8 mouse cellular contexts compared by ENCODE assay signal in the genomic region with DNA sequence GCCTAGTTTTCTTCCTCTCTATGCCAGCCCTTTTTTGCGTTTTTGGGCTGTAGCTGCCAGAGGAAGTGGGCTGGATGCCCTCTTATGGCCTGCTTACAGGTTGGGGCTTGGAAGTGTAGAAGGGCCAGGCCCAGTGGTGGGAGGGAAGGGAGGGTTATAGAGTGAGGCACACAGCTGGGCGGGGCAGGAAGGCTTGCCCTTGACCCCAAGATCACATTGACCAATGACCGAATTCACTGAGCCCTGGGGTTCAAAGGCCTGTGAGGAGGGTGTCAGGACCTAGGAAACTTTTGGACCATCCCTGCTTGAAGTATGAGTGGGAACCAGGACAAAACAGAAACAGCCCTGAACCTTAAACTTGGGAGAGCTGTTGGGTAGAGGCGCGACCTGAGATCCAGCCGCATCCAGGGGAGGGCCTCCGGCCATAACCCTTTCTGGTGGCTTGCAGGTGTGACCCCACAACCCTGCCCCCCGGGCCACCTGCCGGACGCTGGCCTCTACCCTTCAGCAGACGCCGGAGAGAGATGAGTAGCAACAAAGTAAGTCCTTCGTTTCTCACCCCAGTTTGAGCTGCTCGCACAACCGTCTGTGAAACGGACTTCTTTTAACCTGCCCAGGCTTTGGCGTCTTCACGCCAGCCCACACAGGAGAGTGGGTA. TPM values are rescaled to one million over a fixed set of nuclear protein-coding genes. Genes with fewer than 3 reads are reported as not detected.
DNase-seq lines count a peak whose midpoint lies in the region; ATAC-seq lines count a peak whose summit lies in the region.

No protein-coding gene starts in this region.

- H3K27me3 ChIP-seq in heart, embryonic 15.5 days: no peaks in the 10 kb centered on the region
- H3K27me3 ChIP-seq in hindbrain, embryonic 13.5 days: peaks cover 19% of the 10 kb centered on the region; the same call in 1 of the 2 replicates
- H3K27me3 ChIP-seq in midbrain, embryonic 14.5 days (ENCODE audit: control insufficient read depth, insufficient read depth, low read length): no peaks in the 10 kb centered on the region

- peak overlapping the region; percentile 94 for H3K27ac ChIP-seq in heart, embryonic 15.5 days
- no peak overlapping the region for H3K27ac ChIP-seq in hindbrain, embryonic 13.5 days
- H3K27ac ChIP-seq in midbrain, embryonic 14.5 days (replicated peaks; ENCODE audit: low read depth, low read length): no peak overlapping the region

- ATAC-seq in heart, embryonic 15.5 days (replicated peaks; ENCODE audit: insufficient number of reproducible peaks, insufficient read depth, low FRiP score, low read depth): peak; percentile 27; the same call in 1 of the 2 replicates
- no peak for ATAC-seq in hindbrain, embryonic 13.5 days (ENCODE audit: low FRiP score)
- no peak for ATAC-seq in midbrain, embryonic 14.5 days (ENCODE audit: low FRiP score, low TSS enrichment)

- H3K9me3 ChIP-seq in heart, embryonic 15.5 days (replicated peaks): no peaks in the 10 kb centered on the region
- H3K9me3 ChIP-seq in hindbrain, embryonic 13.5 days: no peaks in the 10 kb centered on the region
- no peaks in the 10 kb centered on the region for H3K9me3 ChIP-seq in midbrain, embryonic 14.5 days (ENCODE audit: control insufficient read depth, low read length)

- no peaks in the 10 kb centered on the region for H3K36me3 ChIP-seq in heart, embryonic 15.5 days
- H3K36me3 ChIP-seq in hindbrain, embryonic 13.5 days: peaks cover 9% of the 10 kb centered on the region
- no peaks in the 10 kb centered on the region for H3K36me3 ChIP-seq in midbrain, embryonic 14.5 days (ENCODE audit: control insufficient read depth, insufficient read depth, low read length)

- intact Hi-C loops in heart, postnatal 14 days (cut with DNase I): no loop called here

- H3K9ac ChIP-seq in heart, embryonic 15.5 days: peak overlapping the region; percentile 83
- peak overlapping the region; percentile 46; the same call in 1 of the 2 replicates for H3K9ac ChIP-seq in hindbrain, embryonic 13.5 days
- no peak overlapping the region; the same call in 1 of the 2 replicates for H3K9ac ChIP-seq in midbrain, embryonic 14.5 days (replicated peaks; ENCODE audit: low read length)

- no peak for DNase-seq in heart, postnatal 14 days
- DNase-seq in R1 (ENCODE audit: low read depth, low spot score): peak; percentile 80
- no peak for DNase-seq in midbrain, embryonic 14.5 days
- DNase-seq in urinary bladder, postnatal 10 days (ENCODE audit: low spot score): no peak
- no peak for DNase-seq in layer of hippocampus, postnatal 14 days (ENCODE audit: low spot score in 2 of 2)
- DNase-seq in left cerebral cortex, adult 11 months (ENCODE audit: low spot score): no peak

- peak overlapping the region; percentile 95 for H3K4me2 ChIP-seq in heart, embryonic 15.5 days
- H3K4me2 ChIP-seq in hindbrain, embryonic 13.5 days: peak overlapping the region; percentile 89
- H3K4me2 ChIP-seq in midbrain, embryonic 14.5 days (ENCODE audit: low read length): peak overlapping the region; percentile 86

- peaks cover 49% of the 10 kb centered on the region for H3K4me1 ChIP-seq in heart, embryonic 15.5 days (replicated peaks)
- H3K4me1 ChIP-seq in hindbrain, embryonic 13.5 days (replicated peaks): peaks cover 34% of the 10 kb centered on the region
- H3K4me1 ChIP-seq in midbrain, embryonic 14.5 days (ENCODE audit: control insufficient read depth, insufficient read depth, low read length): peaks cover 5% of the 10 kb centered on the region; the same call in 1 of the 2 replicates

- peak overlapping the region; percentile 79 for H3K4me3 ChIP-seq in heart, embryonic 15.5 days
- H3K4me3 ChIP-seq in hindbrain, embryonic 13.5 days: peak overlapping the region; percentile 76
- no peak overlapping the region for H3K4me3 ChIP-seq in midbrain, embryonic 14.5 days (replicated peaks; ENCODE audit: low read depth, low read length)

- 38% methylated on average over 18 of the region's 18 CpGs for WGBS in heart, embryonic 15.5 days
- WGBS in hindbrain, embryonic 13.5 days: 39% methylated on average over 18 of the region's 18 CpGs
- WGBS in midbrain, embryonic 14.5 days: 45% methylated on average over 18 of the region's 18 CpGs

RNA-seq across cellular contexts. Expression of a gene that starts 9.4 kb away (rescaled TPM):
- polyA plus RNA-seq in heart, embryonic 15.5 days (2015; fragmentation: Nextera tagmentation; extraction: Ambion mirVana): 28.5 and 29.0 TPM in 2 replicates
- total RNA-seq in heart, postnatal 14 days (2021): 100 to 1,000 TPM in 1 of 2 experiments, 10 to 100 TPM in 1; 97.9 to 104 TPM
- 13.1 and 13.5 TPM in 2 replicates for polyA plus RNA-seq in hindbrain, embryonic 13.5 days (2015; fragmentation: Nextera tagmentation; extraction: Ambion mirVana)
- 7.6 and 10.2 TPM in 2 replicates for polyA plus RNA-seq in midbrain, embryonic 14.5 days (2014; fragmentation: Nextera tagmentation; extraction: Ambion mirVana)
- total RNA-seq in layer of hippocampus, postnatal 14 days (2021): 100 to 1,000 TPM in 1 of 2 experiments, 10 to 100 TPM in 1; 99.0 to 106 TPM

RNA-seq across cellular contexts. Expression of a gene that starts 12.7 kb away (rescaled TPM):
- polyA plus RNA-seq in heart, embryonic 15.5 days (2015; fragmentation: Nextera tagmentation; extraction: Ambion mirVana): 360 and 390 TPM in 2 replicates
- total RNA-seq in heart, postnatal 14 days (2021): 100 to 1,000 TPM; 595 to 617 TPM
- 68.9 and 71.5 TPM in 2 replicates for polyA plus RNA-seq in hindbrain, embryonic 13.5 days (2015; fragmentation: Nextera tagmentation; extraction: Ambion mirVana)
- polyA plus RNA-seq in midbrain, embryonic 14.5 days (2014; fragmentation: Nextera tagmentation; extraction: Ambion mirVana): 69.2 and 76.2 TPM in 2 replicates
- 100 to 1,000 TPM; 124 to 125 TPM for total RNA-seq in layer of hippocampus, postnatal 14 days (2021)

RNA-seq across cellular contexts. Expression of a gene that starts 22.0 kb away (rescaled TPM):
- 33.5 and 38.7 TPM in 2 replicates for polyA plus RNA-seq in heart, embryonic 15.5 days (2015; fragmentation: Nextera tagmentation; extraction: Ambion mirVana)
- 10 to 100 TPM; 22.8 to 23.6 TPM for total RNA-seq in heart, postnatal 14 days (2021)
- polyA plus RNA-seq in hindbrain, embryonic 13.5 days (2015; fragmentation: Nextera tagmentation; extraction: Ambion mirVana): 22.8 and 23.4 TPM in 2 replicates
- 20.1 and 24.8 TPM in 2 replicates for polyA plus RNA-seq in midbrain, embryonic 14.5 days (2014; fragmentation: Nextera tagmentation; extraction: Ambion mirVana)
- total RNA-seq in layer of hippocampus, postnatal 14 days (2021): 10 to 100 TPM; 41.7 to 42.1 TPM

RNA-seq across cellular contexts. Expression of a gene that starts 33.4 kb away (rescaled TPM):
- polyA plus RNA-seq in heart, embryonic 15.5 days (2015; fragmentation: Nextera tagmentation; extraction: Ambion mirVana): 0.08 TPM in 1 of 2 replicates, not detected in the other
- total RNA-seq in heart, postnatal 14 days (2021): not detected
- polyA plus RNA-seq in hindbrain, embryonic 13.5 days (2015; fragmentation: Nextera tagmentation; extraction: Ambion mirVana): 0.53 and 0.56 TPM in 2 replicates
- 0.29 and 1.3 TPM in 2 replicates for polyA plus RNA-seq in midbrain, embryonic 14.5 days (2014; fragmentation: Nextera tagmentation; extraction: Ambion mirVana)
- under 1 TPM; 0.44 to 0.93 TPM for total RNA-seq in layer of hippocampus, postnatal 14 days (2021)

RNA-seq across cellular contexts. Expression of a gene that starts 34.3 kb away (rescaled TPM):
- polyA plus RNA-seq in heart, embryonic 15.5 days (2015; fragmentation: Nextera tagmentation; extraction: Ambion mirVana): 0.23 TPM in 1 of 2 replicates, not detected in the other
- total RNA-seq in heart, postnatal 14 days (2021): not detected
- polyA plus RNA-seq in hindbrain, embryonic 13.5 days (2015; fragmentation: Nextera tagmentation; extraction: Ambion mirVana): 9.0 and 9.6 TPM in 2 replicates
- polyA plus RNA-seq in midbrain, embryonic 14.5 days (2014; fragmentation: Nextera tagmentation; extraction: Ambion mirVana): 7.1 and 11.5 TPM in 2 replicates
- total RNA-seq in layer of hippocampus, postnatal 14 days (2021): 1 to 10 TPM; 4.4 to 7.2 TPM
